Mouse (Mus musculus): ENCODE measurements around the gene Ano6.

The Ano6 gene

GRCm38 (mm10) chr15:95790529-95791071, at the start of gene Ano6:
Ano6 (plus strand) TSS chr15:95790843.
- DNase-seq, result peak; percentile 94

- no peak for DNase-seq
Observed at GRCm38 (mm10) chr15:95742955-95743354, 47.7 kb upstream of the Ano6 start.

DNA sequence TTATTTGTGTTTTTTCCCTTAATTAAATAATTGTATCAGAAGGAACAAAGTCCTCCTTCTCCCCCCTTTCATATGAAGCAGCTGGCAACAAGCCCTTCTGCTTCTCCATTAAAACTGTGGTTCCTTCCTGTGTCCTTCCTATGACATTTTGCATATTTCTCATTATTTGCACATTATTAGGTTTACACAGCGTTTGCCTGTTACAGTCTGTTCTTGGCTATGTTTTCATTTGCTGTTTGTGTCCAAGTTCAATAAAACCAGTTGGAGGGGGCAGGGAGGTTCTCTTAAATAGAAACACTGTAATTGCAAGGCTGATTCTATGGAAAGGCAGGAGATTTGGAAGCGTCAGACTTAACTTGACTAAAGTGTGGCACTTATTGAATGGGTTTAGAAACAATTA, 46.8 kb upstream of the Ano6 start:
- no peak for DNase-seq

- DNase-seq, result no peak
Observed at GRCm38 (mm10) chr15:95745346-95746106, 45.1 kb upstream of the Ano6 start.

- DNase-seq, result no peak
Observed at GRCm38 (mm10) chr15:95746513-95746912, 44.1 kb upstream of the Ano6 start.

DNA sequence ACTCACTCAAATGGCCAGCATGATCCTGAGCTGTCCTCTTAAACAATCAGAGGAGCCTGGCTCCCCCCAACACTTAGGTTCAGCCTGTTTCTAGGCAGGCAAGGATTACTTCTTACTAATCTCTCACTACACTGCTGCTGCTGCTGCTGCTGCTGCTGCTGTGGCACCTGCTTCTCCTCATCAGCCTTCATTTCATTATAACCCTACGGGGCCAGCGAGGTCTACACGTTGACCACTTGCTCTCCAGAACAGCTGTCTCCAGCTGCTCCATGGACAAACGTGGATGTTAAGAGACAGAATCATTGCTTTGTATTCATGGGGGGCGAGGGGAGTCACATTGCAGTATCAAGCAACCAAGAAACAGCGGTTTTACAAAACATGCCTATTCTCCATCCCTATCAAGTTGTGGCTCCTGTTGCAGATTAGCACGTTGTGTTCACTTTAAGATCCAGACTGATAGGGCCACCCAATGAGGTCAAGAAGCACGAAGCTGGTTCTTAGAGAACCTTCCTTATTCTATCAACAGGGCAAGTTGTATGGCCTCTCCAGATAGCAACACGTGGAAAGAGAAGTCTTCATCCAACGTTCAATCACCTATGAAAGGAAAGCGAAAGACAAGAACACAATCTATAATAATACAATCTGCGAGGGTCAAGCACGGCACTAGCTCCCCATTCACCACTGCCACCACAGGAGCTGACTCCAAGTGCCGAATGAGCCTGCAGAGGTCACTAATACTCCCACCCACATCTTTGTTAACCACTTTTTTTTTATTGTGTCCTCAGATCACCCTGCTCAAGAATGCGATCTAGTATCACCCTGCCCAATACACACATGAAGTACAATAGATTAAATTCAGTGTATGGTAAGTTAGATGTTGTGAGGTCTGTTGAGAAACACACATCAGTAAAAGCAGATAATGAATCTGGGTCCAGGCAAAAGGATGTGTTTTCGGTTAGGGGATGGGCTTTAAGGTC, 43.4 kb upstream of the Ano6 start:
- DNase-seq, result no peak

DNA sequence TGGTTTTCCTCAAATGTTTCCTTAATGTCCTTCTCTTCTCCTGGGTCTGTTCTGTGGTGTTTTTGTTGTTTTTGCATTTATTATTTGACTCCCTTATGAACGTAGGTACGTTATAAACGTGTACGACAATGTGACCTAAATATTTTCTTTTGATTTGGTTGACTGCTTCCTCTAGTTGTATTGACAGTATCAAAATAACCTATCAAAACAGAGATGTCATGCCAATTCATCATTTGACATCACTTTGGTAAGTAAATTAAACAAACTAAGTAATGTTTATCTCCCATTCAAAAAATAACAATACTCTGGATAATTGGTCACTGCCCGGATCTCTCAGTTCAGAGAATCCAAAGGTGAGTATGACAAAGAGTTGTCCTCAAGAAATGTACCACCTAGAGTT, 41.4 kb upstream of the Ano6 start:
- no peak for DNase-seq

DNA sequence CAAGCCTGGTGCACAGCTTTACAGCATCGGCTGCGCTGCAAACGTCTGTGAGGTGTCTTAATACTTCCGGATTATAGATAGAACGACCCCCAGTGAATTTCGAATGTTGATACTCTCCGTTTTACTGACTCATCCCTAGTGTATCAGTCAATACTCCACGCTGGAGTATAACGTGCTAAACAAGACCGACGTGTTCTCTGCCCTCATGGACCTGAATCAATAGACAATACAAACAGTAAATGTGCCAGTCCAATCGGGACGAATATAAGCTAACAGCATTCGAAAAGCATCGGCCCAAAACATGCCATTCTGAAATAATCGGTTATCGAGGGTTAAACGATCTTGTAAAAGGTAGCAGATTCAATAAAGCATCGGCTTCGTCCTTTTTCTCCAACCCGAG, 40.6 kb upstream of the Ano6 start:
- no peak for DNase-seq

DNA sequence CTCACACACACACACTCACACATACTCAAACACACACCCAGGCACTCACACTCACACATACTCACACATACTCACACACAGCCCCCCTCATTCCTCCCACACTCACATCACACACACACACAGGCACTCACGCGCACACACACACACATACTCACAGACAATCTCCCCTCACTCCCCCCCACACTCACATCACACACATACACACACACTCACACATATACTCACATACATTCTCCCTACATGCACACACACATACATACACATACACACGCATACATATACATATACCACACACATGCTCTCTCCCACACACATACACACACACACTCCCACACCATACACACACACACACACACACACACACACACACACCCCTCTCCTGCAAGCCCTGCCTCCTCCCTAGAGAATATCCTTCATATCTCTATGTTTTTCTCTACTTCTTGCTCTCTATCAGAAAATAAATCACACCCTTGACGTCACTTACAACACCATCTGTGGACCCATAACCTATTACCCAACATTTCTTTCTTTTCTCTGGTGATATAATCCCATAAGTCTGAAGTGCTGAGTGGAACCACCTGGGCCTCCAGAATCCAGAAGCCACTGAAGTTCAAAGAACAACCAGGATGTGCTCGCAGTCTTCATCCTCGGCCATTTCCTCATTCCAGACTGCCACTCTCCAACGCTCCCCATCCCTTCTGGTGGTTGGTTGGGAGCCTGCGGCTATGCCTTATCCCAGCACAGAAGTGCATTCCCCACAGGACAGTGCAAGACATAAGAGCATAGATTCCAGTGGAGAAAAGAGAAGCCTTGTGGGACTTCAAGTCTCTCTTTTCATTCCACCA, 38.6 kb upstream of the Ano6 start:
- DNase-seq, result no peak

DNA sequence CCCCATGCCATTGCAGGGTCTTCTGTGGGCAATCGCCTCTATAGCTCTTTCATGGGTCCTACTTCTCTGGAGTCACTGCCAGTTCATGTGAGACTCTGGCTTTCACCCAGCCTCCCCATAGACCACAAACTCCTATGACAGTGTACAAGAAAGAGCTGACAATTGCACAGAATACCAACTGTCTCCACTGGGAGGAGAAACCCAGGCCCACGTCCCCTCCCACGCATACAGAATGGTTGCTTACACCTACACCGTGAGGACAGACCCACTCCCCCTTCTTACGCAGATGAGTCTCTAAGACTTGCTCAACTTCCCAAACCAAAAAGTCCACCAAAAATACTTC, 38.0 kb upstream of the Ano6 start:
- no peak for DNase-seq

GRCm38 (mm10) chr15:95753031-95753430, 37.6 kb upstream of the Ano6 start:
- DNase-seq, result no peak

DNA sequence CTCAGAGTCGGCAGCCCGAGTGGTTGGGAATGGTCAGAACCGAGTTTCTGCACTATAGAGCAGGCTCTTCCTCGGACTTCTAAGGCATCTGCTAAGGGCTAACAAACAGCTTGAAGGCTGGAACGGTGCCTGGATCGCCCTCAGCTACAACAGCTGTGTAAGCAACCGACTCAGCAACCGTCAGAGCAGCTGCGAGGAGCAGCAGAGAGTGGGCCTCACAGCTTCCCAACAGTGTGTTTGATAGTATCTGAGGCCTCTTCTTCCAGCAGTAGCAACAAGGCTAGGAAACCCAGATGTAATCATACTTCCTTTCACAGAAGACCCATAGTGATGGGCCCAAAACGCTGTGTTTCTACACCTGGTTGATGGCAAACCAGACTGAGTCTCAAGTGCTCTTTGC, 33.5 kb upstream of the Ano6 start:
- DNase-seq, result peak; percentile 71

- DNase-seq, result no peak
Observed at GRCm38 (mm10) chr15:95758069-95758468, 32.6 kb upstream of the Ano6 start.

- DNase-seq, result no peak
Observed at GRCm38 (mm10) chr15:95758696-95759434, 31.8 kb upstream of the Ano6 start.

- no peak for DNase-seq
Observed at GRCm38 (mm10) chr15:95759857-95760256, 30.8 kb upstream of the Ano6 start.

GRCm38 (mm10) chr15:95761420-95761819, 29.2 kb upstream of the Ano6 start:
- DNase-seq, result no peak

DNA sequence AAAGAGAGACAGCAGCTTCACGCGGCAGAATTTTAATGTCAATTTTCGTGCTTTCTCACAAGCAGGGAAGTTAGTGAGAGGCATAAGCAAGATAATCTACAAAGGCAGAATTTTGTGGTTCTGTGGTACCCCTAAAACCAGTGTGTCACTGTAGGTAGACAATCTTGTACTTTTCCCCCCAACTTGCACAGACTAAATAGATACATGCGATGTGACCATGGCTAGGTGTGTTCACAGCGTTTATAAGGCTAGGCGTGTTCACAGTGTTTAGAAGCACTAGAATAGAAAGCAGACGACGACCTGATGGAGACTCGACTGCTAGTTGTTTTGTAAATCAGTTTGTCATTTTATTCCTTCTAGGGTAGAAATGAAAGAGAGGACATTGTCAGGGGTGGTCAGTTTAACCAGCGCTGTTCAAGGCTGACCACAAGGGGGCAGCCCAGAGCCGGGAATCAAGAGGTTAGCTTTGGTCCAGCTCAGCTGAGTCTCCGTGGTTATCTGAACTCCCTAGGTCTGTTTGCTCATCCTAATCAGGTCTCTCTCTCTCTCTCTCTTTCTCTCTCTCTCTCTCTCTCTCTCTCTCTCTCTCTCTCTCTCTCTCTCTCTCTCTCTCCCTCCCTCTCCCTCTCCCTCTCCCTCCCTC, 27.9 kb upstream of the Ano6 start:
- peak; percentile 40 for DNase-seq

- DNase-seq, result no peak
Observed at GRCm38 (mm10) chr15:95763464-95763863, 27.2 kb upstream of the Ano6 start.

DNA sequence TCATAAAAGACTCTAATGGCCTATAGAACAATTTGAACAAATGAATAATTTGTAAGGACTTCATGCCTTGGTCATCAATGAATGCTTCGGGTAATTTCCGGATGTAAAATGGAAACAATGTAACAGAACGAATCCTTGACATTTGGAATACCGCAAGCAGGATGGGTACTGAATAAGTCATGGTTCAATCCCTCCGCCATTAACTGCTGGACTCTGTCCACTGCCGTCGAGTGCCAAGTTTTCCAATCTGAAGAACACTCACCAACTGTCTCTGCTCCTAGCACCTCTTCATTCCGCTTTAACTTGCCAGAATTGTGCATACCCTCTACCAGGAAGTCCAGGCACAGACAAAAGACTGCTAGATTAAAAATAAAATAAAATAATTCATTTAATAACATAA, 25.4 kb upstream of the Ano6 start:
- DNase-seq, result no peak

DNA sequence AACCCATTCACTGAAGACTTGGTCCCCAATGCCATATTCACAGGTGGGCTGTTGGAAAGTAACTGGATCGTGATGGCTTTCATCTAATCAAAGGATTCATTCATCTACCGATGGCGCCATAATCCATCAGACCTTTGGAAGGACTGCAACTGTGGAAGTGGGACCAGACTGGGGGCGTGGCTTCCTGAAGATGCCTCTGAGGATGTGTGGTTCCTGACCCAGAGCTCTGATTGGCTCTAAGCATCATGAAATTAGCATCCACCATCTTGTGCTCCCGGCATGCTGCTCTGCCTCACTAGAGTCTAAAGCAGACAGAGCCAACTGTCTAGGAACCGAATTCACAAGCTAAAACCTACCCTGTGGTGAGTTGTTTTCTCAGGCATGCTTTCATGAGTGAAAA, 24.7 kb upstream of the Ano6 start:
- no peak for DNase-seq

DNA sequence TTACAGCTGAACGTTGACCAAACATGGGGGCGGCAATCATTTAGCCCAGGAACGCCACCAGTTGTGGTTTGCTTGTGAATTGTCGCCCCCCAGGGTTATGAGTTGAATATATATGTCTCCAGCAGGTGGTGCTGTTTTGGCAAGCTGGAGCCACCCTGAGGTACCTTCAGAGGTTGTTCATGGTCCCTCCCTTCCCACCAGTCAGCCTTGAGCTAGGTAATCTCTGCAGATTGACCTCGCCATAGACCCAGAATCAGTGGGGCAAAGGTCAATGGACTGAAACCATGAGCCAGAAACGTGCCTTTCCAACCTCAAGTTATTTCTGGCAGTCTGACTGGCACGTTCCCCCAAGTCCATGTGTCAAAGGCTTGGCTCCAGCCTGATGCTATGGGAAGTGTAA, 22.8 kb upstream of the Ano6 start:
- no peak for DNase-seq

DNA sequence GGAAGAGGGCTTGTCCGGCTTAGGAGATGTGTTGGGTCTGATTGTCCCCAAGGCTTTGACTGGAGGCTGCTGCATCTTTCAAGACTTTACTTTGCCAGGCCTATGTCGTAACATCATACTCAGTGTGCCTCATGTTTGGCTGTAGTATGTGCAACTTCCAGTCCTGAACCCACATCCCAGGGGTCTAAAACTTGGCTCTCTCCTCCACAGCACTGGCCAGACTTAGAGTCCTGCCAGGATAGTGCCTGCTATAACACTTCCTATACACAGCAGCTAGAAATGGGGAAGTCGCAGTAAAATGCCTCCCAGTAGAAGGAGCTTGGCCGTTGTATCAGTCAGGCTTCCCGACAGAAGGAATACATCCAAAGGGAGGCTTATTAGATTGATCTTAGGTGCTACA, 21.9 kb upstream of the Ano6 start:
- no peak for DNase-seq
